11 mouse cellular contexts compared by ENCODE assay signal in genomic region chr2:90566773-90567528, GRCm38 (mm10). TPM values are rescaled to one million over a fixed set of nuclear protein-coding genes. Genes with fewer than 3 reads are reported as not detected.
DNase-seq lines count a peak whose midpoint lies in the region; ATAC-seq lines count a peak whose summit lies in the region.
"Had no signal": no experiment of that assay in that cellular context is flagged by ENCODE, and none has a peak within 500 bp of the region (broad histone marks: within the 10 kb centered on the region; RNA-seq: fewer than 3 reads in every experiment).

No protein-coding gene starts in this region.

- peaks cover 5% of the 10 kb centered on the region; the same call in 1 of the 2 replicates for H3K4me1 ChIP-seq in forebrain, embryonic 14.5 days (ENCODE audit: control insufficient read depth, insufficient read depth, low read length)
- no peaks in the 10 kb centered on the region for H3K4me1 ChIP-seq in forebrain, embryonic 11.5 days (replicated peaks; ENCODE audit: control insufficient read depth, insufficient read depth, low read length)

- peak; percentile 34 for DNase-seq in forebrain, embryonic 14.5 days (ENCODE audit: low spot score)
- DNase-seq in forebrain, embryonic 11.5 days (ENCODE audit: low spot score): no peak
- peak; percentile 39 for DNase-seq in spleen, adult 12 weeks (ENCODE audit: low spot score)
- no peak for DNase-seq in spleen, adult 18-20 months
- peak; percentile 74 for DNase-seq in kidney, adult 9 months
- peak; percentile 60 to 78 for DNase-seq in spleen, postnatal 4 days (ENCODE audit: low spot score in 2 of 2)
- DNase-seq in thymus, adult 18-20 months: no peak
- no peak for DNase-seq in layer of hippocampus, adult 8-10 months (ENCODE audit: low spot score in 2 of 2)

- no peak overlapping the region for H3K9ac ChIP-seq in forebrain, embryonic 14.5 days (ENCODE audit: low read length)
- no peak overlapping the region for H3K9ac ChIP-seq in forebrain, embryonic 11.5 days (ENCODE audit: low read length)
- H3K9ac ChIP-seq: embryonic facial prominence, embryonic 12.5 days had no signal

- 68% methylated on average over 8 of the region's 8 CpGs for WGBS in forebrain, embryonic 14.5 days
- WGBS in forebrain, embryonic 11.5 days: 86% methylated on average over 8 of the region's 8 CpGs

- H3K36me3 ChIP-seq in forebrain, embryonic 14.5 days (ENCODE audit: control insufficient read depth, insufficient read depth, low read length): no peaks in the 10 kb centered on the region
- no peaks in the 10 kb centered on the region for H3K36me3 ChIP-seq in forebrain, embryonic 11.5 days (ENCODE audit: control insufficient read depth, insufficient read depth, low read length)
- H3K36me3 ChIP-seq: embryonic facial prominence, embryonic 12.5 days had no signal

- no peak overlapping the region for H3K4me2 ChIP-seq in forebrain, embryonic 14.5 days (ENCODE audit: low read length)
- H3K4me2 ChIP-seq in forebrain, embryonic 11.5 days (ENCODE audit: low read depth, low read length, severe bottlenecking): no peak overlapping the region
- H3K4me2 ChIP-seq: embryonic facial prominence, embryonic 12.5 days had no signal

- ATAC-seq in forebrain, embryonic 14.5 days: peak; percentile 24; the same call in 1 of the 2 replicates
- ATAC-seq in forebrain, embryonic 11.5 days (replicated peaks; ENCODE audit: low FRiP score): no peak

- H3K9me3 ChIP-seq in forebrain, embryonic 14.5 days (replicated peaks; ENCODE audit: control insufficient read depth, low read length): no peaks in the 10 kb centered on the region
- H3K9me3 ChIP-seq in forebrain, embryonic 11.5 days (ENCODE audit: control insufficient read depth, low read length): no peaks in the 10 kb centered on the region
- H3K9me3 ChIP-seq: embryonic facial prominence, embryonic 12.5 days had no signal

- no peak overlapping the region for H3K27ac ChIP-seq in forebrain, embryonic 14.5 days (ENCODE audit: low read depth, low read length)
- no peak overlapping the region for H3K27ac ChIP-seq in forebrain, embryonic 11.5 days (ENCODE audit: low read depth, low read length)
- H3K27ac ChIP-seq: embryonic facial prominence, embryonic 12.5 days; heart, adult 2 months; macrophage had no signal

- no peak overlapping the region for H3K4me3 ChIP-seq in forebrain, embryonic 14.5 days (ENCODE audit: low read depth, low read length)
- H3K4me3 ChIP-seq in forebrain, embryonic 11.5 days (ENCODE audit: low read depth, low read length): no peak overlapping the region
- H3K4me3 ChIP-seq: embryonic facial prominence, embryonic 12.5 days; heart, adult 2 months had no signal

- no peaks in the 10 kb centered on the region for H3K27me3 ChIP-seq in forebrain, embryonic 14.5 days (replicated peaks; ENCODE audit: control insufficient read depth, insufficient read depth, low read length)
- no peaks in the 10 kb centered on the region for H3K27me3 ChIP-seq in forebrain, embryonic 11.5 days (ENCODE audit: control insufficient read depth, insufficient read depth, low read length)
- H3K27me3 ChIP-seq: embryonic facial prominence, embryonic 12.5 days had no signal

RNA-seq across cellular contexts. Expression of gene Ptprj, which starts 13.5 kb away (rescaled TPM):
- 3.5 and 4.1 TPM in 2 replicates for polyA plus RNA-seq in forebrain, embryonic 14.5 days (2014; fragmentation: Nextera tagmentation; extraction: Ambion mirVana)
- 2.5 and 2.9 TPM in 2 replicates for polyA plus RNA-seq in forebrain, embryonic 11.5 days (2014; fragmentation: Nextera tagmentation; extraction: Ambion mirVana)
- total RNA-seq in layer of hippocampus, adult 8-10 months (2022): 100 to 1,000 TPM; 108 to 115 (median 111) TPM

Comparison
In these comparisons a context has a peak if more than half of its experiments do, and no peak if none do; other contexts are left out.
1. DNase-seq: peak in forebrain, embryonic 14.5 days (single experiment), spleen, adult 12 weeks (single experiment), kidney, adult 9 months (single experiment) and spleen, postnatal 4 days (2 of 2); none in forebrain, embryonic 11.5 days (single experiment), spleen, adult 18-20 months (0 of 2), thymus, adult 18-20 months (0 of 2) and layer of hippocampus, adult 8-10 months (0 of 2).